Mouse (Mus musculus) thymus, postnatal 25 days (tissue): ENCODE results near the gene Elovl2.
A peak's percentile ranks its signal among the peaks of the same experiment; 100 is the strongest.
"Not testable (repeated sequence)": the region's sequence is repeated elsewhere in the genome, so short reads cannot be mapped to it uniquely, and the experiment has no call there.

Source experiments
- DNase-seq: peaks from one replicate; pipeline ENCODE4 v3.0.0; 2022

The Elovl2 gene

DNA sequence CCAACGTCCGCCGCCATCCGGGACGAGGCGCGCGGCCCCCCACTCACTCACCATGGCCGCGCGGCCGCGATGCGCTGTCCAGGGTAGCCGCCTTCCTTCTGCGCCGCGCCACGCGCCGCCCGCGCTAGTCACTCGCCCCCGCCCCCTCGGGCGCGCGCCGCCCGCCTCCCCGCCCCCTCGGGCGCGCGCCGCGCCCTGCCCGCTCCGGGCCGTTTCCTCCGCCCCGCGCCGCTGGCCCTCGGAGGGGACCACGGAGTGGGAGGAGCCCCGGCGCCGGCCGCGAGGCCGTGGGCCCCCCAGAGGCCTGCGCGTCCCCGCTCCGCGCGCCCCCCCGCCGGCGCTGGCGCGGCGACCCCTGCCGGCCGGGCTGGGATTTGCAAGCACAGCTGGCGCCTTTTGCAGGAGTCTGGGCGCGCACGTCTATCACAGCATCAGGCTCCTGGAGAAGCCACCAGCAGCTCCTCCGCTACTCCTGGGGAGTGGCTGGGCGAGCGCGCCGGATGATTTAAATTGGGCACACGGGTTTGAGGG is at the start of gene Elovl2:
Gene Elovl2 (minus strand): TSS at position 102 of the 531 bp plus-strand sequence.
- peak; percentile 71 for DNase-seq

- DNase-seq, result no peak
Measured at GRCm38 (mm10) chr13:41267827-41268408, 47.7 kb upstream of the Elovl2 start.

DNA sequence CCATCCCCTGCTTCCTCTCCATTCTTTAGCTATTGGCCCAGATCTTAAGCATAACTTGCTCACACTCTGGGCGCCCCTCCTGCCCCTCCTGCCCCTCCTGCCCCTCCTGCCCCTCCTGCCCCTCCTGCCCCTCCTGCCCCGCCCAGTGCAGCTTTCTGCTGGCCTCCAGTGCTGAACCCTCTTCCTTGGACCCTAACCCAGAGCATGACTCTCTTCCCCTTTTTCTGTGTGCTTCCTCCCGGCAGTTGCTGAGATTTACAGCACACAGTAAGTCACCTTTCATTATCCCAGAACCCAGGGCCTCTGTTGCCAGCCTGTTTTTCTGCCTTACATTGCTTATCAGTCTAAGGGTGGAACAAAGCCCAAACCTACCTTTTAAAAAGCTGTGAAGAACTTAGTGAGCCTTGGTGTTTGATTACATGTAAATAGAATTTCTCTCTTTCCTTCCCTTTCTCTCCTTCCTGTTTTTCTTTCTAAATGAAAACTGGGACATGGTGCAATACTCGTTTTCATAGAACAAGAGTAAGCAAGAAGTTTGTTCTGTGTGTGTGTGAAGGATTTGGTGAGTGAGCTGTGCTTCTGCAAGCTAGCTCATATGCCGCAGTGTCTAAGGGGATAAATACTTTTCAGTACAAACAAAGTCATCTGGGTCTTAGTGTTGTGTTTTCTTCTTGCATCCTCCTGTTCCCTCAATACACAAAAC is 43.2 kb upstream of the Elovl2 start:
- DNase-seq, result no peak

DNA sequence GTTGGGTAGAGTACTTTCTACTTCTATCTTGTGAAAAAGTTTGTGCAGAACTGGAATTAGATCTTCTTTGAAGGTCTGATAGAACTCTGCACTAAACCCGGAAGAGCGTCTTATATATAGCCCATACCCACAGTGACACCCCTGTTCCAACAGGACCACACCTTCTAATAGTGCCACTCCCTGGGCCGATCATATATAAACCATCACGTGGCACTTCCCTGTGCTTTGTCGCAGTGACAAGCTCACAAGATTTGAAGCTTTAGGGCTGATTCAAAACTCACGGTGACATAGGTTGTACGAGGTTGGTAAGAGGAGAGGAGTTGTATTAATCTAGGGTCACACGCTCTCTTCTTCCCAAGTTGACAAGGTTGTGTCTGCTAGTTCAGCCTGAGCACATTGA is 41.4 kb upstream of the Elovl2 start:
- DNase-seq, result not testable (repeated sequence)

DNA sequence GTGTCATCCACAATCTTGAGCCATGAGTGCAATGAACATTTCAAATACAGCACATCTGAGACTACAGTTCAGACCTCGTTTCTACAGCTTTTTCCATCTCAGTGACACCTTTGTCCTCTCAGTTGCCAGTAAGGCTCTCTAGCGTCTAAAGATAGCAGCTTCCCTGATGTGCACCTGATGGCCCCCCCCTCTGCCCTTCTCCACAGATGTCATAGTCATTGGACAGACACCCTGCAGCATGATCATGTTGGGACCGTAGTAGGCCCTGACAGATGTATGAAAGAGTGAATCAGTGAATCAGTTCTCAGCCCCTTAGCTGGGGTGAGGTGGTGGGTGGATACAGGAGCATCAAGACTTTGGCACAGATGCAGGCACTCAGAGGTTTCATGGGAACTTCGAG is 37.6 kb upstream of the Elovl2 start:
- no peak for DNase-seq

DNA sequence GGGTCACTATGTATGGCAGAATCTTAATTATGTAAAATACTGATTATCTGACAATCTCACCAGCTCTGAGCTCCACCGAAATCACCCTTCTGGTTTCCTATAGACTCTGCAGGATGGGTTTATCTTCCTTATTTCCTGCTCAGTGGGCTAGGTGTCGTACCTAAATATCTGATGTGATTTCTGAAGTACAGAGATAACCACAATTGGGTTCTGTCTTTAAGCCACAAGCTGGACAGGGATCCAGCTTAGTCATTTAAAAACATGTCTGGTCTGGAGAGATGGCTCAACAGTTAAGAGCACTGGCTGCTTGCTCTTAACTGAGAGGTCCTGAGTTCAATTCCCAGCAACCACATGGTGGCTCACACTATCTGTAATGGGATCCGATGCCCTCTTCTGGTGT is 36.8 kb upstream of the Elovl2 start:
- DNase-seq, result no peak

GRCm38 (mm10) chr13:41256126-41256525 is 35.9 kb upstream of the Elovl2 start:
- DNase-seq, result no peak

DNA sequence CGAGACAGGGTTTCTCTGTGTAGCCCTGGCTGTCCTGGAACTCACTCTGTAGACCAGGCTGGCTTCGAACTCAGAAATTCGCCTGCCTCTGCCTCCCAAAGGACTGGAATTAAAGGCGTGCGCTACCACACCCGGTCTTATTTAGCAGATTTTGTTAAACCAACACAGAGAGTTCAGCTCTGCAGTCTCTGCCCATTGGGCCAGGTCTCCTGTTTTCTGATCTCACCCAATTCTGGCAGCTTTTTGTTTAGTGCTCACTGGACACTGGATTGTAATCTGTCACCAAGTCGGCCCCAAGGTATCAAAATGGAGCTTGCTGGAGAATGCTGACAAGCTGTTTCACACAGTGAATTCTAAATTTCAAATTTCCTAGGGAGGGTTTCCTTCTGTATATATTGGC is 32.5 kb upstream of the Elovl2 start:
- no peak for DNase-seq

DNA sequence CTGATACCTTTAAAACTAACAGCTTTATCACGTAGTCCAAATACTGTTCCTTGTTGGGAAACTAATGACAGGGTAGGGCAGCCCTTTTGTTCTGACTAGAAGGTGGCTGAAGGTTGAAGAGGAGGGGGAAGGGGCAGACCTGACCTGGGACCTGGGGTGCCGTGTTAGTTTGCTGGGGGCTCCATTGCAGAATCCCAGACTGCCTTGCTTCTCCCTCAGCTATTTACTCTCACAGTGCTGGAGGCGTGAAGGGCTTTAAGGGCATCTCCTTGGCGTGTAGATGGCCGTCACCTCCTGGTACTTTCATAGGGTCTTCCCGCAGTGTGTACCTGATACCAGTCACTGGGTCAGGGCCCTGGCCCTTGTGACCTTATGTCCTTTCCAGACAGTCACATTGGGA is 31.9 kb upstream of the Elovl2 start:
- no peak for DNase-seq

GRCm38 (mm10) chr13:41251667-41252066 is 31.5 kb upstream of the Elovl2 start:
- DNase-seq, result no peak

GRCm38 (mm10) chr13:41251232-41251631 is 31.0 kb upstream of the Elovl2 start:
- DNase-seq, result not testable (repeated sequence)

DNA sequence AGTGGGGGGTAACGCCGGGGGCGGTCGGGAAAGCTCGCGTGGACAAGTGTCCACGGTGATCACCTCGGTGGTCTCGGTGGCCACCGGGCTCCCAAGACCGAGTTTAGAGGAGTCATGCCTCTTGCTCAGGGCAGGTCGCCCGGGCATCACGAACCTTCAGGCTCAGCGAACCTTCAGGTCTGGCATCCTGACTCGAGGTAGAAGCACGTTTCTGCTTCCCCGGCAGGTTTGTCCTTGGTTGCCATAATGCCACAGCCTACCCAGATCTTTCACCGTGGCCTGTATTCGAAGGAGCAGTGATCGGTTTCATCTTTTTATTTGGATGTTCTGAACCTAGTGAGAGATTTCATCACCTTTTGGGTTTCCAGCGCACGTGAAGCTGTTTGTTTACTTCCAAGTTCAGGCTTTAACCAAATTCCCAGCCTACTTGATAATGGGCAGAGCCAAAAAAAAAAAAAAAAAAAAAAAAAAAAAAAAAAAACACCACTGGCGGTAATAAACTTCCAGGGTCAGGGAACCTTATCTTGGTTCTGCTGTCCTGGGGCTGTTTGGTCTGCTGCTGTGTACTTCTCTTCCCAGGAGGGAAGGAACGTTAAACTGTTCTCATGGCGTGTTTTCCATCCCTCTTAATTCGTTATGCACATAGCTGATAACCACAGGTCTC is 30.2 kb upstream of the Elovl2 start:
- DNase-seq, result no peak

- peak; percentile 94 for DNase-seq
Measured at GRCm38 (mm10) chr13:41249538-41250317, 29.5 kb upstream of the Elovl2 start, which contains the start of gene Smim13. TSS of gene Smim13 (plus strand) at chr13:41249844.

- DNase-seq, result no peak
Measured at GRCm38 (mm10) chr13:41248751-41249520, 28.7 kb upstream of the Elovl2 start.

DNA sequence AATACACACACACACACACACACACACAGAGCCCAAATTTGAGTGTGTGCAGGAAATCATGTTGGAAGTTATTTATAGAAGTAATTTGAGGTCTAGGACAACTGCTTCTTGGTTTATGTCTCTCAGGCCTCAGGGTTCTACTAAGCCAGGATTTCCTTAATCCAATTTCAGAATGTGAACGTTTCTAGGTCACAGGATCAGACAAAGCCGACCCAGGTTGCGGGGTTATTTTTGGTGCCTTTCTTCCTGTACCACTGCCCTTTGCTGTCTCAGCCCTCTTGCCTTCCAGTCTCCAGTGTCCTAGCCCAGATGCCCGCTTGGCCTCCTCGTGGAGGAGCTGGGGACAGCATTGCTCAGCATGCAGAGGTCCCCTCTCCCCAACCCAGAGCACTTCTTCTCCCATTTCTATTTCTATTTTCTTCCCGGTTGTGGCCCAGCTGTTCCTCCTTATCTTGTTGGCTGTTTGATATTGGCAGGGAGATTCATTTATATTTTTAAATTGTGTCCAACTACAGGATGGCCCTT is 24.2 kb upstream of the Elovl2 start:
- DNase-seq, result no peak

DNA sequence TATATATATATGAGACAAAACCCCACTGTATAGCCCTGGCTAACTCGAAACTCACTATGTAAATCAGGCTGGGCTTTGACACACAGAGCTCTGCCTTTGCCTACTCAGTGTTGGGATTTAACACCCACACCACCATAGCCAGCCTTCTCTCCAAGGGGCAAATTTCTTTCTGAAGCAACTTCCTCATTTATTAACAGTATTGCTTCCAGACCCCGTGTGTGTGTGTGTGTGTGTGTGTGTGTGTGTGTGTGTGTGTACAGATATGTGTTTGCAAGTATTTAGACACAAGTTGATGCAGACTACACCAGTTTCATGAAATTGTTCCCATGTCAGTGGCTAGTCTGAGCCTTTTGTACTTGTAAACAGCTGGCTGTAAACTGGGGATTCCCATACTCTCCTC is 21.4 kb upstream of the Elovl2 start:
- no peak for DNase-seq

DNA sequence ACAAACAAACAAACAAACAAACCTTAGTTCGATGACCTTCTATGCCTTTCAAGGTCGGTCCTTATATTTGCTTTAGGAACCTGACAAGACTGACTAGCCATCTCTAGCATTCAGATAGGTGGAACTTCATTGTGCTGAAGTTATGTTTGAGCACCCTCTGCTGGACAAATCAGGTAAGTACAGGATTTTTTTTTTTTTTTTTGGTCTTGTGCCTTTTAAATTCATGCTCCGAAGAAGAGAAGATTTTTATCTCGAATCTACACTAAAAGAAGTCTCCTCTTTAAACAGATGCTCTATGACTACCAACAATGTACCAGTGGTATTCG is 18.6 kb upstream of the Elovl2 start:
- DNase-seq, result no peak

GRCm38 (mm10) chr13:41238035-41238804 is 18.0 kb upstream of the Elovl2 start:
- DNase-seq, result no peak

DNA sequence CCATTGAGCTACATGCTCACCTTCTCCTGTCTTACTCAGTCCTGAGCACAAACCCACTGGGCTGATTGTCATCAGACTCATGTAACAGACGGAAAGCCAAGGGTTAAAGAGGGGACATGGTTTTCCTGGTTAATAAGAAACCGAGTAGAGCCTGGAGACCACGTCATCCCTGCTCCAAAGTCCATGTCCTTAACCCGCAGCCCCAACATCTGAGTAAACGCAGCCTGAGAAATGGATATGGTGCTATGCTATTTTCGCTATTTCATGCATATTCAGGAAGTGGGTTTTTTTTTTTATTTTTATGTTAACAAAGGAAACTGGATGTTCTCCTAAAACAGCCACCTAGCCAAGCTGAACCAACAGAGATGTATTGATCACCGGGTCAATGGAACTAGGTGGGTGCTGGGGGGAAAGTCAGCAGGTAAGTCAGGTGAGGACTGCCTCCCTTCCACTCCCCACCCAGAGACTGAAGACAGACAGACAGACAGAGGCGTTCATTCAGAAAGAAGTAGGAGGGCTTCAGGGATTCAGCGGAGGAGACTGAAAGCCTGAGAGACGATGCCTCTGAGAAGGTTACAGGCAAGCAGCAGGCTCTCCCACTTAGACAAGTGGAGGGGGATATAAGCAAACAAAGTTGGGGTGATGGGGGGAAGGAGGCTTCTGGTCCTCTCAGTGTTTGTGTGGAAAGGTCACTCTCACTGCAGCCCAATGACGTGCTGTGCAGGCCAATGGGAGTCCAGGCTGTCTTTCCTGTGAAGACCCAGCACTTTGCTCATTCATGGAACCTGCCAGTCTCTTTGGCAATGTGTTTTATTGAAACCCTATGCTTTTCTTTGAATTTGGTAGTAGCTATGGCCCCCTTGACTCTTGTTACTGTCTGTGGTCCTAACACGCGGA is 15.9 kb upstream of the Elovl2 start:
- no peak for DNase-seq

GRCm38 (mm10) chr13:41235181-41235580 is 15.0 kb upstream of the Elovl2 start:
- DNase-seq, result no peak
